Mouse (Mus musculus) G1E (cell line): Measurements from ENCODE around the gene Iqgap1.

Experiments
- CTCF ChIP-seq: IDR thresholded peaks from 2 replicates; pipeline ENCODE4 v1.5.1; 2012; ENCODE audit warnings: low read depth, low read length, inconsistent platforms, mixed read lengths
- GATA1 ChIP-seq: IDR thresholded peaks from 2 replicates; pipeline ENCODE4 v1.6.1; 2012; ENCODE audit warnings: borderline replicate concordance, low read length, inconsistent platforms, mixed read lengths
- GATA2 ChIP-seq: IDR thresholded peaks from 2 replicates; pipeline ENCODE4 v1.6.1; 2012; ENCODE audit warnings: low read depth, low read length, inconsistent platforms, borderline replicate concordance
- POLR2AphosphoS5 ChIP-seq: IDR thresholded peaks from 2 replicates; pipeline ENCODE4 v1.6.1; 2012; ENCODE audit warnings: low read depth, low read length, inconsistent platforms; ENCODE audit not compliant: insufficient replicate concordance
- TAL1 ChIP-seq: conservative IDR thresholded peaks from 2 replicates; pipeline ENCODE4 v1.6.1; 2012; ENCODE audit warnings: low read depth, low read length, inconsistent platforms, mixed read lengths

DNA sequence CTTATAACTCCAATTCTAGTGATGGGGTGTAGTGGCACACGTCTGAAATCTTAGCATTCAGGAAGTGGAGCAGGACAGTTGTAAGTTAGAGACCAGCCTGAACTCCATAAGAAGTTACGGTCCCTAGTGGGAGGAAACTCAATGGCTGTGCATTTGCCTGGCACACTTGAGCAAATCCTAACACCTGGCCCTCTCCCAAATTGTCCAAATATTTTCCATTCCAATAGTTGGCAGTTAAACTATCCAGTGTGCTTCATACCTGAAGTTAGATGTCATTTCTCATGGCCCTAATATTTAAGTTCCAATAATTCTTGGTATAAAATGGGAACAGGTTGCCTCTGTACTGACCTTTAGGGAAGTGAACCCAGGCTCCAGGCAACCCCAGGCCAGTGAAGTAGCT, 42.9 kb upstream of the Iqgap1 start:
- no peak for TF ChIP-seq CTCF
- no peak for TF ChIP-seq GATA1
- no peak for TF ChIP-seq GATA2
- TF ChIP-seq POLR2AphosphoS5, result no peak
- TF ChIP-seq TAL1, result no peak
